Mouse (Mus musculus) neural tube, embryonic 10.5 days (tissue): ENCODE results near the gene Boll.

Experiments
- DNase-seq: peaks from one replicate; pipeline ENCODE4 v3.0.0-alpha.2; 2017; ENCODE audit warnings: low spot score; ENCODE audit errors: extremely low spot score

The Boll gene

GRCm38 (mm10) chr1:55238496-55238895 lies 124.8 kb downstream of the Boll start:
- DNase-seq, result no peak

- no peak for DNase-seq
Measured at GRCm38 (mm10) chr1:55237643-55238161, 125.6 kb downstream of the Boll start.

GRCm38 (mm10) chr1:55236890-55237642 lies 126.2 kb downstream of the Boll start, which contains the start of gene Mars2:
TSS of gene Mars2 (plus strand) at chr1:55237177.
- peak; percentile 93 for DNase-seq

GRCm38 (mm10) chr1:55236487-55236886 lies 126.8 kb downstream of the Boll start:
- DNase-seq, result no peak

GRCm38 (mm10) chr1:55234910-55235520 lies 128.3 kb downstream of the Boll start:
- no peak for DNase-seq

- DNase-seq, result no peak
Measured at GRCm38 (mm10) chr1:55228256-55228884, 134.9 kb downstream of the Boll start.

GRCm38 (mm10) chr1:55227376-55227775 lies 135.9 kb downstream of the Boll start:
- no peak for DNase-seq

- DNase-seq, result peak; percentile 70
Measured at GRCm38 (mm10) chr1:55226011-55226857, 137.0 kb downstream of the Boll start, which contains the start of gene Rftn2. TSS of gene Rftn2 (minus strand) at chr1:55226782.

GRCm38 (mm10) chr1:55225398-55225797 lies 137.9 kb downstream of the Boll start:
- peak; percentile 35 for DNase-seq

GRCm38 (mm10) chr1:55224111-55224510 lies 139.2 kb downstream of the Boll start:
- DNase-seq, result peak; percentile 18

- peak; percentile 6 for DNase-seq
Measured at GRCm38 (mm10) chr1:55223026-55223425, 140.2 kb downstream of the Boll start.

- no peak for DNase-seq
Measured at GRCm38 (mm10) chr1:55221352-55221751, 141.9 kb downstream of the Boll start.

- DNase-seq, result no peak
Measured at GRCm38 (mm10) chr1:55217191-55217590, 146.1 kb downstream of the Boll start.

- DNase-seq, result no peak
Measured at GRCm38 (mm10) chr1:55215185-55215813, 148.0 kb downstream of the Boll start.

GRCm38 (mm10) chr1:55213936-55214335 lies 149.3 kb downstream of the Boll start:
- no peak for DNase-seq

GRCm38 (mm10) chr1:55213475-55213874 lies 149.8 kb downstream of the Boll start:
- DNase-seq, result no peak

GRCm38 (mm10) chr1:55212771-55213170 lies 150.5 kb downstream of the Boll start:
- DNase-seq, result no peak

GRCm38 (mm10) chr1:55211081-55211480 lies 152.2 kb downstream of the Boll start:
- no peak for DNase-seq

GRCm38 (mm10) chr1:55210202-55210965 lies 152.9 kb downstream of the Boll start:
- DNase-seq, result no peak
